Mouse (Mus musculus): Measurements from ENCODE around the gene Akt2.
"Not testable (repeated sequence)": the region's sequence is repeated elsewhere in the genome, so short reads cannot be mapped to it uniquely, and the experiment has no call there.

The Akt2 gene

GRCm38 (mm10) chr7:27622234-27622633 is 30.9 kb downstream of the Akt2 start:
- DNase-seq: no peak

- DNase-seq: no peak
Measured at GRCm38 (mm10) chr7:27624967-27625366, 33.6 kb downstream of the Akt2 start.

GRCm38 (mm10) chr7:27627707-27628106 is 36.4 kb downstream of the Akt2 start:
- DNase-seq: no peak

GRCm38 (mm10) chr7:27628190-27628589 is 36.8 kb downstream of the Akt2 start:
- DNase-seq: no peak

GRCm38 (mm10) chr7:27628816-27629215 is 37.5 kb downstream of the Akt2 start:
- DNase-seq: not testable (repeated sequence)

GRCm38 (mm10) chr7:27631439-27631838 is 40.1 kb downstream of the Akt2 start:
- DNase-seq: no peak

- DNase-seq: no peak
Measured at GRCm38 (mm10) chr7:27633166-27633565, 41.8 kb downstream of the Akt2 start.

GRCm38 (mm10) chr7:27634691-27635090 is 43.3 kb downstream of the Akt2 start:
- no peak for DNase-seq

GRCm38 (mm10) chr7:27635094-27635493 is 43.7 kb downstream of the Akt2 start:
- not testable (repeated sequence) for DNase-seq

GRCm38 (mm10) chr7:27644471-27644870 is 53.1 kb downstream of the Akt2 start:
- DNase-seq: no peak

- no peak for DNase-seq
Measured at GRCm38 (mm10) chr7:27646516-27646915, 55.2 kb downstream of the Akt2 start.

- DNase-seq: no peak
Measured at GRCm38 (mm10) chr7:27647281-27648002, 56.1 kb downstream of the Akt2 start.

GRCm38 (mm10) chr7:27649723-27650122 is 58.4 kb downstream of the Akt2 start:
- DNase-seq: no peak

GRCm38 (mm10) chr7:27650949-27651348 is 59.6 kb downstream of the Akt2 start:
- peak; percentile 82 for DNase-seq

GRCm38 (mm10) chr7:27653681-27654437 is 62.5 kb downstream of the Akt2 start, which contains the start of gene Ttc9b:
TSS of gene Ttc9b (plus strand) at chr7:27653915.
- peak; percentile 84 for DNase-seq

- peak; percentile 77 for DNase-seq
Measured at GRCm38 (mm10) chr7:27654607-27655276, 63.4 kb downstream of the Akt2 start.

GRCm38 (mm10) chr7:27655545-27655944 is 64.2 kb downstream of the Akt2 start:
- DNase-seq: no peak

GRCm38 (mm10) chr7:27656600-27656999 is 65.2 kb downstream of the Akt2 start:
- DNase-seq: no peak

GRCm38 (mm10) chr7:27657824-27658395 is 66.6 kb downstream of the Akt2 start:
- peak; percentile 45 for DNase-seq

GRCm38 (mm10) chr7:27658712-27659663 is 67.6 kb downstream of the Akt2 start:
- no peak for DNase-seq

- DNase-seq: no peak
Measured at GRCm38 (mm10) chr7:27662038-27662437, 70.7 kb downstream of the Akt2 start.

GRCm38 (mm10) chr7:27673064-27673574 is 81.8 kb downstream of the Akt2 start:
- no peak for DNase-seq
